9 mouse cellular contexts compared by ENCODE assay signal in genomic region chr4:149977801-149978544, GRCm38 (mm10). TPM values are rescaled to one million over a fixed set of nuclear protein-coding genes. Genes with fewer than 3 reads are reported as not detected.
DNase-seq lines count a peak whose midpoint lies in the region; ATAC-seq and TF ChIP-seq lines count a peak whose summit lies in the region.
"Had no signal": no experiment of that assay in that cellular context is flagged by ENCODE, and none has a peak within 500 bp of the region (broad histone marks: within the 10 kb centered on the region; RNA-seq: fewer than 3 reads in every experiment).

No protein-coding gene starts in this region.

- peaks cover 12% of the 10 kb centered on the region for H3K4me1 ChIP-seq in intestine, embryonic 14.5 days (replicated peaks; ENCODE audit: control insufficient read depth, insufficient read depth, low read length)
- H3K4me1 ChIP-seq in intestine, postnatal 0 days (replicated peaks; ENCODE audit: control insufficient read depth, insufficient read depth, low read length): no peaks in the 10 kb centered on the region
- H3K4me1 ChIP-seq in embryonic facial prominence, embryonic 10.5 days: peaks cover 68% of the 10 kb centered on the region

- no peaks in the 10 kb centered on the region for H3K27me3 ChIP-seq in intestine, embryonic 14.5 days (replicated peaks; ENCODE audit: control insufficient read depth, insufficient read depth, low read length)
- H3K27me3 ChIP-seq in intestine, postnatal 0 days (replicated peaks; ENCODE audit: control insufficient read depth, insufficient read depth, low read length): no peaks in the 10 kb centered on the region
- H3K27me3 ChIP-seq in embryonic facial prominence, embryonic 10.5 days (replicated peaks; ENCODE audit: low read depth, poor library complexity, severe bottlenecking): peaks cover 31% of the 10 kb centered on the region
- H3K27me3 ChIP-seq: embryonic facial prominence, embryonic 12.5 days had no signal

- H3K9ac ChIP-seq in intestine, embryonic 14.5 days (ENCODE audit: low read length): no peak overlapping the region
- no peak overlapping the region for H3K9ac ChIP-seq in intestine, postnatal 0 days (ENCODE audit: low read depth, low read length)
- H3K9ac ChIP-seq: embryonic facial prominence, embryonic 12.5 days had no signal

- peaks cover 11% of the 10 kb centered on the region; the same call in 1 of the 2 replicates for H3K36me3 ChIP-seq in intestine, embryonic 14.5 days (ENCODE audit: control insufficient read depth, insufficient read depth, low read length)
- H3K36me3 ChIP-seq in intestine, postnatal 0 days (ENCODE audit: control insufficient read depth, insufficient read depth): peaks cover 25% of the 10 kb centered on the region
- peaks cover 8% of the 10 kb centered on the region for H3K36me3 ChIP-seq in embryonic facial prominence, embryonic 10.5 days (replicated peaks)
- H3K36me3 ChIP-seq: embryonic facial prominence, embryonic 12.5 days had no signal

- no peak for ATAC-seq in intestine, embryonic 14.5 days (replicated peaks; ENCODE audit: low FRiP score, low TSS enrichment, low read depth)
- no peak for ATAC-seq in intestine, postnatal 0 days
- no peak for ATAC-seq in CD4-positive, CD25-positive, alpha-beta regulatory T cell, adult 4 months

- 45% methylated on average over 17 of the region's 17 CpGs for WGBS in intestine, embryonic 14.5 days
- 60% methylated on average over 17 of the region's 17 CpGs for WGBS in intestine, postnatal 0 days
- WGBS in embryonic facial prominence, embryonic 10.5 days: 73% methylated on average over 17 of the region's 17 CpGs

- H3K9me3 ChIP-seq in intestine, embryonic 14.5 days (ENCODE audit: control insufficient read depth, low read length): no peaks in the 10 kb centered on the region
- H3K9me3 ChIP-seq in intestine, postnatal 0 days (ENCODE audit: control insufficient read depth): no peaks in the 10 kb centered on the region
- H3K9me3 ChIP-seq in embryonic facial prominence, embryonic 10.5 days: no peaks in the 10 kb centered on the region
- H3K9me3 ChIP-seq: embryonic facial prominence, embryonic 12.5 days had no signal

- DNase-seq in intestine, embryonic 14.5 days (ENCODE audit: low spot score): peak; percentile 64
- DNase-seq in Muller cell, postnatal 12 days (ENCODE audit: inconsistent ontology term): peak; percentile 42
- no peak for DNase-seq in embryonic facial prominence, embryonic 10.5 days (ENCODE audit: low spot score)
- DNase-seq in kidney, postnatal 4 days: peak; percentile 42 to 63
- no peak for DNase-seq in spleen, adult 18-20 months
- no peak for DNase-seq in embryo, embryonic 9.5 days (ENCODE audit: extremely low spot score)

- no peak overlapping the region for H3K4me3 ChIP-seq in intestine, embryonic 14.5 days (ENCODE audit: low read depth, low read length)
- H3K4me3 ChIP-seq in intestine, postnatal 0 days (ENCODE audit: low read depth, low read length): no peak overlapping the region
- no peak overlapping the region for H3K4me3 ChIP-seq in embryonic facial prominence, embryonic 10.5 days
- H3K4me3 ChIP-seq: embryonic facial prominence, embryonic 12.5 days had no signal

- no peak for TF ChIP-seq CTCF in intestine, postnatal 0 days (IDR thresholded peaks at IDR 0.05; ENCODE audit: low read depth)

- H3K4me2 ChIP-seq in intestine, embryonic 14.5 days (ENCODE audit: low read length): no peak overlapping the region
- H3K4me2 ChIP-seq in intestine, postnatal 0 days (replicated peaks; ENCODE audit: low read depth): no peak overlapping the region
- H3K4me2 ChIP-seq: embryonic facial prominence, embryonic 12.5 days had no signal

- 0 out of 2 replicates have a peak overlapping the region, but pooled peaks have one; percentile 47 for H3K27ac ChIP-seq in intestine, embryonic 14.5 days (ENCODE audit: low read depth)
- no peak overlapping the region for H3K27ac ChIP-seq in intestine, postnatal 0 days (ENCODE audit: low read depth, low read length)
- H3K27ac ChIP-seq in embryonic facial prominence, embryonic 10.5 days (replicated peaks): 0 out of 2 replicates have a peak overlapping the region, but pooled peaks have one; percentile 7
- H3K27ac ChIP-seq: embryonic facial prominence, embryonic 12.5 days had no signal

RNA-seq across cellular contexts. Expression of gene Spsb1, which starts 23.1 kb away (rescaled TPM):
- 17.0 and 19.9 TPM in 2 replicates for polyA plus RNA-seq in intestine, embryonic 14.5 days (2014; fragmentation: Nextera tagmentation; extraction: Ambion mirVana)
- 26.4 and 26.5 TPM in 2 replicates for polyA plus RNA-seq in intestine, postnatal 0 days (2015; fragmentation: Nextera tagmentation; extraction: Ambion mirVana)
- polyA plus RNA-seq in embryonic facial prominence, embryonic 10.5 days (2016; fragmentation: Nextera tagmentation; extraction: Ambion mirVana): 16.7 and 21.4 TPM in 2 replicates
- polyA plus RNA-seq in CD4-positive, CD25-positive, alpha-beta regulatory T cell, adult 4 months (2017; shearing (Covaris generic)): 1 to 10 TPM; 4.5 to 7.9 TPM

RNA-seq across cellular contexts. Expression of gene H6pd, which starts 30.9 kb away (rescaled TPM):
- polyA plus RNA-seq in intestine, embryonic 14.5 days (2014; fragmentation: Nextera tagmentation; extraction: Ambion mirVana): 11.9 and 14.0 TPM in 2 replicates
- 33.1 and 37.5 TPM in 2 replicates for polyA plus RNA-seq in intestine, postnatal 0 days (2015; fragmentation: Nextera tagmentation; extraction: Ambion mirVana)
- polyA plus RNA-seq in embryonic facial prominence, embryonic 10.5 days (2016; fragmentation: Nextera tagmentation; extraction: Ambion mirVana): 4.9 and 5.3 TPM in 2 replicates
- polyA plus RNA-seq in CD4-positive, CD25-positive, alpha-beta regulatory T cell, adult 4 months (2017; shearing (Covaris generic)): 1 to 10 TPM; 4.1 to 4.4 TPM

Comparison
In these comparisons a context has a peak if more than half of its experiments do, and no peak if none do; other contexts are left out.
1. DNase-seq: peak in intestine, embryonic 14.5 days (single experiment), Muller cell, postnatal 12 days (single experiment) and kidney, postnatal 4 days (2 of 2); none in embryonic facial prominence, embryonic 10.5 days (single experiment), spleen, adult 18-20 months (0 of 2) and embryo, embryonic 9.5 days (single experiment).